Mouse (Mus musculus) hematopoietic stem cell, adult 5-6 weeks (primary cell): ENCODE data around the gene P4ha1. TPM values are rescaled to one million over a fixed set of nuclear protein-coding genes. Genes with fewer than 3 reads are reported as not detected.
A peak's percentile ranks its signal among the peaks of the same experiment; 100 is the strongest.

Source experiments
- ATAC-seq, 2 experiments: fragments of 125-278 bp in 1 of 2; replicated peaks in 1 of 2; 2 replicates each; pipeline ENCODE4 v1.8.0; 2016 to 2017; ENCODE audit warnings: inconsistent platforms in 2 of 2, mild to moderate bottlenecking in 2 of 2, moderate number of reproducible peaks in 2 of 2, low read depth in 1 of 2, moderate TSS enrichment in 1 of 2; ENCODE audit not compliant: low FRiP score in 2 of 2, poor library complexity in 2 of 2, severe bottlenecking in 2 of 2, insufficient read depth in 1 of 2, low TSS enrichment in 1 of 2
- total RNA-seq: library from RNA; stranded (forward); fragments of 172-1452, 232-1000 nt; gene quantifications from 2 replicates; pipeline ENCODE4 v1.2.3, GENCODE M21; 2017

P4ha1 gene
- total RNA-seq, 1 experiment from 2014 or later: 40.1 TPM

- peak in 1 of 2 experiments; percentile 46; a peak in 1 of 4 replicates for ATAC-seq
Measured at GRCm38 (mm10) chr10:59310691-59311457, 12.2 kb upstream of the P4ha1 start.

DNA sequence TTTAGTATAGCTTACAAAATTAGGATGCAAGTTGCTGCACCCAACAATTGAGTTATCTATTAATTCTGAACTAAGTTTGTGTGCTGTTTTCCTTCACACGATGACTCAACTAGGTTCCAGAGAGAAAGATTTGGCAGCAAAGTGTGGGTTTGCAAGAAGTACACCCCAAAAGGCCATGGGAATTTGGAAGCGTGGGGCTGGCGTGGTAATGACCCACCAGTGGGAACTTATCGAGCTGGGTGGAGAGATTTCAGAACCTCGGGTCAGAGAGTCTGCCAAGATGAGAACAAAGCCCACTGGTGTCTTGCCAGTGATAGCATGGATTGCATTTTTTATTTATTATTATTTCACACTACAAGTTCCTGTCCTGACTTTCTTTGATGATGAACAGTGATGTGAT lies 11.2 kb upstream of the P4ha1 start:
- no peak for ATAC-seq

- no peak for ATAC-seq
Measured at GRCm38 (mm10) chr10:59321112-59321511, 2.0 kb upstream of the P4ha1 start.

DNA sequence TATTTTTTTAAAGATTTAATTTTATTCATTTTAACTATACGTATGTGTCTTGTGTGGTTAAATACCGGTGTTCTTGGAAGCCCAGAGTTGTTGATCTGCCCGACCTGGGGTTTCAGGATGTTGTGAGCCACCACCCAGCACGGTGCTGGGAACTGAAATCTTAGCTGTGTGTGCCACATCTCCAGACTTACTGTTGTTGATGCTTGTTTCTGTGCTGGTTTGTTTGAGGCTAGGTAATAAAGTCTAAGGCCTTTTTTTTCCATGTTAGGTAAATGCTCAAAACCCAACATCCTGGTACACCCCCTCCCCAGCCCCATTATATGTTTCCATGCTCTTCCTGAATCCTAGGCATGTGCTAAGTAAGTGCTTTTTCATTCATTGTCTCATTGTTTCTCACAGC lies 825 bp upstream of the P4ha1 start:
- ATAC-seq: no peak

GRCm38 (mm10) chr10:59323488-59324161 lies 529 bp downstream of the P4ha1 start:
- ATAC-seq: peak; percentile 38 to 42; a peak in 3 of 4 replicates

DNA sequence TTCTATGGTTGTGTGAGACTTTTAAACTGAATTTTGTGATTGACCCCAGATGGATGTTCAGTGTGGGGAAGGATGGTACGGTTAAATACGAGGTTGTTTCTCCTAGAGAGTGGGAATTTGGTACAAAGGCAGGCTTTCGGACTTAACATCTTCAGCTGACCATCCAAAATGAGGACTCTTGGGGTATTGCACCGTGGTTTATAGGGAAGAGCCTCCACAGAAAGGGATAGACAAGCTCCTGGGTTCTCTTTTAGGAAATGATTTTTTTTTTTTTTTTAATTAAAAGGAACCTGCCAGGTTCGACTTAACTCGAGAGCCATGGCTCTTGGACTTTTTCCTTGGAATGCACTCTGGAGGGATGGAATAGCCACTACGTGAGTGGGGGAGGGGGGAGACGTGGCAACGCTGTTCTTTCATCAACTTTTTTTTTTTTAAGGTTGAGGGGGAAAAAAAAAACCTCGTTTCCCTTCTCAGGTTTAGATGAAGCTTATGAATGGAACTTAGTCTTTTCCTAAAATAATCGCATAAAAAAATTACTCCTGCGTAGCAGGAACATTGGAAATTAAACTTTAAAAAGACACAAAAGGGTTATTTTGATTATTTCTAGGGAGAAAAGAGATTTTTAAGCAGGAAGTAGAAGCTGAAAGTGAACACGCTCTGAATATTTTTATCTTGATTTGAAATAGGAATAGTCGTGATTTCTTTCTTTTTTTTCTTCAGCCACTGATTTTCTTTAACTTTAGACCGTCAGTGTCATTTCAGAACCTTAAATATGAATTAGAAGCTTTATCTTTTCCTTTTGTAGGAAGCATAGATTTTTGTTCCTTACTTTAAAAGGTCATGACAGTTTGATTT lies 1.4 kb downstream of the P4ha1 start:
- ATAC-seq: no peak

DNA sequence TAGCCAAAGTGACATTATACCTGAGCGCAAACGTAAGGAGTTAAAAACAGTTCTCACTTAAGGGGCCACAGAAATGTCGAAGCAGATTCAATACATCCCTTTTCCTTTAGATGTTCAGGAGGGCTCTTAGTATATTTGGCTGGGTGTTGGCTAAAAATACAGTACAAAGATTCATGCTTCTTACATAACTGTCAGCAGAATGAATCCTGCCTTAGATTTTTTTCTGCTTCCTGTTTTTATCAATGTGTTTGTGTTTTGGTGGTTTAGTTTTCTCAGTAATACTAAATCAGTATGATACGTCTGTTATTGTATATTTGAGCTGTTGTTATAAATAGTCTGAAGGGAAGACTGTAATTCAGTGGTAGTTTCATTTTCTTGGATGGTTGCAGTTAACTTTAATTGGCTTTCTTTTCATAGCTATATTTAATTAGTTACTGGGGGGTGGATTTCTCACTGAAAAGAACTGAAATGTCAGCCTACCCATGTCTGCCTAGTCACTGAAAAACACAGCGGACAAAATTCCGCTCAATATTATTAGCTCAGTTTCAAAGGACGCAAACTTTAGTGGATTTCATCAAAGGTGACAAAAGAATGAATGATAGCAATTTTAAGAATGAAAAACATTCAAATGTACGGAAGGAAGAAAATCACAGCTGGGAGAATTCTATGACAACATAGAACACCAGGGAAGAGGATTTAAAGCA lies 3.7 kb downstream of the P4ha1 start:
- ATAC-seq: no peak

GRCm38 (mm10) chr10:59327316-59327710 lies 4.2 kb downstream of the P4ha1 start:
- no peak for ATAC-seq

- no peak for ATAC-seq
Measured at GRCm38 (mm10) chr10:59331546-59332256, 8.6 kb downstream of the P4ha1 start.

DNA sequence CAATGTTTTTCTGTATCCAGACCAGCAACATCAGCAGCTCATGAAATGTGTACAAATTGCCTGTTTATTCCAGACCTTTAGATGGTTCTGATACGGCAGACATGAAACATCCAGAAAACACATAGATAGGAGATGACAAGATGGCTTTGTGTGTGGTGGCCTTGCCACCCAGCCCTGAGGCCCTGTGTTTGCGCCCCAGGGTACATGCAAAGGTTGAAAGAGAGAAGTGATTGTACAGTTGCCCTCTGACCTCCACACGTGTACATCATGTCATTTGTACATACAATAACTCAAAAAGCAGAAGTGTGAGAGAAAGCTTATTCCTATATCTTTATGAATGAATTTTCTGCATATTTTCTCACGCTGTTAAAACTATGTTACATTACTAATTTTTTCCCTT lies 10.3 kb downstream of the P4ha1 start:
- ATAC-seq: no peak

GRCm38 (mm10) chr10:59334899-59335798 lies 12.1 kb downstream of the P4ha1 start:
- ATAC-seq: peak; percentile 61 to 79

DNA sequence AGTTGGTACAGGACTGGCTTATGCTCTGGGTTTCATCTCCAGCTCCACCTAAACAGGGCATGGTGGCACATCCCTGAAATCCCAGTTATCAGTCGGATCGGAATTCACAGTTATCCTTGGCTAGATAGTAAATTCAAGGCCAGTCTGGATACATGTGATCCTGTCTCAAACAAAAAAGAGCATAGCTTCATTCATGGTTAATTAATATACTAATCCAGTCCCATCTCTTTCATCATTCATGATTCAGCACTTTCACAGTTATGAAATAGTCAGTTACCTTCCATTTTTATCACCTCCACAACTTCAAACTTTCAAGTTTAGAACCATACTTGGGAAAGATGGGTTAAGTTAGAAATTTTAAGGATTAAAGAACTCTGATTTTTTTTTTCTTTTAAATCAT lies 13.0 kb downstream of the P4ha1 start:
- no peak for ATAC-seq

DNA sequence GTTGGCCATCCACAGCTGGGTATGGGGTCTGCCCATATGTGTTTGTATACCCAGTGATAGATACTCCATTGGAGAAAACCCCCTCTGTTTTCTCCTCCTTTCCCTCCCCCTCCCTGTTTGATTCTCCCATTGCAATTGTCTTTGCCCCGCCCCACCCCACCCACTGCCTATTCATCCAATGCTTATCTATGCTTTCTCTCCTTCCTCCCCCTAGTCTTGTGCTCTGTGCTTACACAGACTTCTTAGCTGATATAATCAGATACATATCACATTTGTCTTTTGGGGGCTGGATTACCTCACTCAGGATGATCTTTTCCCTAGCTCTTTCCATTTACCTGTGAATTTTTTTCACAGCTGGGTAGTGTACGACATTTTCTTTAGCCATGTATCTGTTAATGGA lies 23.5 kb downstream of the P4ha1 start:
- ATAC-seq: no peak

- peak; percentile 27 to 45; a peak in 1 of 4 replicates for ATAC-seq
Measured at GRCm38 (mm10) chr10:59348200-59348599, 25.1 kb downstream of the P4ha1 start.

DNA sequence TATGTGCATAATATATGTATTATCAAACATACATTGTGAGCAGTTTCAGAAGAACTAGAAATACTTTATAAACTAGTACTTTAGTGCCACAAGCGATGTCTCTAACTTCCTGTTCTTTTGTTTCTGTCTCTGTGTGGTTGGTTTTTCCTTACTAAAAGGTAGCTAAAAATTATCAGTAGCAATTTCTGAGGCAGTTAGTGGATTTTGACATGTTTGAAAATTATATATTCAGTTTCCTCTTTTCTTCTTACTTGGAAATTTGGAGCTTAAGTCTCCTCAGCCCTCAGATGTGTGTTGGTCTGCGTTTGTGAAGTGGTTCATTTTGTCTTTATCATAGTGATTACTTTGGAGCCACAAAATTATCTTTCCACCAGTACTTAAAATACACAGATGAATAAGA lies 26.4 kb downstream of the P4ha1 start:
- no peak for ATAC-seq

DNA sequence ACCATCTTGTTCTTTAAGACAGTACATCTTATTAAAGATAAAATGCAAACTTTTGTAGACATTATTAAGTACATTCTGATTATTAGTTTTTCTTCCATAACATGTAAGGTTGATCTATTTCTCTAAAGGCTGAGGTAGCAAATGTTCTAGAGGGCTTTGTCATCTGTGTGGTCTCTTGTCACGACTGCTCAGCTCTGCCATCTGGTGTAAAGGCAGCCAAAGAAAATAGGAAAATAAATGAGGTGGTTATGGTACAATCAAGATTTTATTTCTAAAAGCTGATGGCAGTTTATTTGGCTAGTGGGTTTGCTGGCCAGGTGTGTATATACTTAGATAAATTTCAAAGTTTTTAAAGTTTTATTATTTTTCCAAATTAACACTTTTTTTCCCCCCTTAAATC lies 30.0 kb downstream of the P4ha1 start:
- ATAC-seq: no peak
